Mouse (Mus musculus): ENCODE results near the gene Gstm4. TPM values are rescaled to one million over a fixed set of nuclear protein-coding genes. Genes with fewer than 3 reads are reported as not detected.
"Not testable (repeated sequence)": the region's sequence is repeated elsewhere in the genome, so short reads cannot be mapped to it uniquely, and the experiment has no call there.

The Gstm4 gene
- total and polyA plus RNA-seq, 2 experiments from 2014 or later, result 10.9 to 17.9 TPM

- Histone ChIP-seq H3K27me3 (ENCODE audit: control insufficient read depth, insufficient read depth, low read length) (no peaks in the 10 kb centered on the region), H3K4me1 (ENCODE audit: control insufficient read depth, insufficient read depth) (peaks cover 18% of the 10 kb centered on the region; the same call in 1 of the 2 replicates), H3K4me3 (ENCODE audit: low read depth, low read length) (peak overlapping the region; percentile 48), H3K4me2 (ENCODE audit: low read depth, low read length) (peak overlapping the region; percentile 71), H3K27ac (ENCODE audit: low read depth) (peak overlapping the region; percentile 98), H3K9me3 (replicated peaks; ENCODE audit: control insufficient read depth, low read length) (no peaks in the 10 kb centered on the region), H3K9ac (replicated peaks; ENCODE audit: low read depth, low read length) (peak overlapping the region; percentile 45), H3K36me3 (replicated peaks; ENCODE audit: control insufficient read depth, insufficient read depth, low read length) (no peaks in the 10 kb centered on the region)
- ATAC-seq (ENCODE audit: insufficient read depth, low read depth) (peak; percentile 1; the same call in 1 of the 2 replicates), DNase-seq (ENCODE audit: low spot score) (peak; percentile 43)
- 14% methylated on average over 14 of the region's 14 CpGs for WGBS
- TF ChIP-seq EP300 (IDR thresholded peaks at IDR 0.05; ENCODE audit: low read depth) (no peak), CTCF (IDR thresholded peaks at IDR 0.05; ENCODE audit: low read depth) (no peak)
Observed at GRCm38 (mm10) chr3:108018190-108018820, 26.4 kb downstream of the Gstm4 start.

DNA sequence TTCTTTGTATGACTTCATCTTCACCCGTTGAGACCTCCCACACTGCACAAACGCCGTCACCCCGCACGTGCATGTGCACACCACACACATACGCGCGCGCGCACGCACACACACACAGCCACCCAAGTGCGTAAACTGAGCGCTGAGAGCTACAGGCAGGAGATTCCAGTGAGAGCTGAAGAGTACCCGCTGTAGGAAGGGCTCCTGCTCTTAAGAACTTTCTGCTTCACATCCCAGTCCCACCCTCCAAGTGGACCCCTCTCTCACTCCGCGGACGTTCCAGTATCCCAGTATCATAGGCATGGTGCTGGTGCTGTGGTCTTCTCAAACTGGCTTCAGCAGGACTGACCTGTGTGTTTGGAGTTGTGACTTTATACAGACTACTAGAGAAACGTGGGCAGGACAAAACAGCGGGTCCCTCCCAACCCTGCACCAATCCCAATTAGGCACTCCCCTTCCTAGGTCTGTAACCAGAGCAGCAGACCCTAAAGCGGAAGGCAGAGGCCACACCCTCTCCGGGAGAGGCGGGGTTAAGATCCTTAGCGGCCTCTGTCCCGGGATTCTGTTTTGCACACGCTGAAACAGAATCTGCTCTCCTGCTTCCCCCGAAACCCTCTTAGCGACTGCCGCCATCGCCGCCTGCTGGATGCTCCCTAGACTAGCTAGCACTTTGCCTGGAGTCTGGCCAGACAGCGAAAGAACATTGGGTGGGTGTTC is 27.1 kb downstream of the Gstm4 start, which contains the start of gene Gstm1:
Gene Gstm1, minus strand, starts transcription at position 501 of the 717 bp plus-strand sequence.
- DNase-seq (ENCODE audit: low spot score), result peak; percentile 99
- Histone ChIP-seq H3K4me1 (ENCODE audit: control insufficient read depth, insufficient read depth) (peaks cover 18% of the 10 kb centered on the region; the same call in 1 of the 2 replicates), H3K27me3 (ENCODE audit: control insufficient read depth, insufficient read depth, low read length) (no peaks in the 10 kb centered on the region), H3K4me3 (ENCODE audit: low read depth, low read length) (peak within 1 kb of the TSS; percentile 48), H3K27ac (ENCODE audit: low read depth) (peak within 1 kb of the TSS; percentile 98), H3K4me2 (ENCODE audit: low read depth, low read length) (peak within 1 kb of the TSS; percentile 71), H3K36me3 (replicated peaks; ENCODE audit: control insufficient read depth, insufficient read depth, low read length) (no peaks in the 10 kb centered on the region), H3K9ac (replicated peaks; ENCODE audit: low read depth, low read length) (peak within 1 kb of the TSS; percentile 59), H3K9me3 (replicated peaks; ENCODE audit: control insufficient read depth, low read length) (no peaks in the 10 kb centered on the region)
- TF ChIP-seq CTCF (IDR thresholded peaks at IDR 0.05; ENCODE audit: low read depth), result peak; percentile 96
- 0 out of 2 replicates have a peak, but pooled peaks have one; percentile 23 for TF ChIP-seq EP300 (IDR thresholded peaks at IDR 0.05; ENCODE audit: low read depth)
- under 1% methylated on average over 31 of the region's 31 CpGs for WGBS
- peak; percentile 97 for ATAC-seq (ENCODE audit: insufficient read depth, low read depth)

- not testable (repeated sequence) for ATAC-seq (ENCODE audit: insufficient read depth, low read depth); H3K9me3 ChIP-seq (replicated peaks; ENCODE audit: control insufficient read depth, low read length); H3K4me3 ChIP-seq (ENCODE audit: low read depth, low read length); DNase-seq (ENCODE audit: low spot score); H3K27me3 ChIP-seq (ENCODE audit: control insufficient read depth, insufficient read depth, low read length); H3K27ac ChIP-seq (ENCODE audit: low read depth); H3K36me3 ChIP-seq (replicated peaks; ENCODE audit: control insufficient read depth, insufficient read depth, low read length); H3K9ac ChIP-seq (replicated peaks; ENCODE audit: low read depth, low read length)
- H3K4me2 ChIP-seq (ENCODE audit: low read depth, low read length), result peak overlapping the region; percentile 71
- 86% methylated on average over 5 of the region's 5 CpGs for WGBS
- H3K4me1 ChIP-seq (ENCODE audit: control insufficient read depth, insufficient read depth), result peaks cover 18% of the 10 kb centered on the region; the same call in 1 of the 2 replicates
Observed at GRCm38 (mm10) chr3:108016468-108016867, 28.2 kb downstream of the Gstm4 start.

GRCm38 (mm10) chr3:108014974-108015346 is 29.7 kb downstream of the Gstm4 start:
- H3K4me1 ChIP-seq (ENCODE audit: control insufficient read depth, insufficient read depth), result peaks cover 18% of the 10 kb centered on the region; the same call in 1 of the 2 replicates
- H3K4me2 ChIP-seq (ENCODE audit: low read depth, low read length), result no peak overlapping the region
- no peak overlapping the region for H3K27ac ChIP-seq (ENCODE audit: low read depth)
- DNase-seq (ENCODE audit: low spot score) (no peak), ATAC-seq (ENCODE audit: insufficient read depth, low read depth) (no peak)
- TF ChIP-seq EP300 (IDR thresholded peaks at IDR 0.05; ENCODE audit: low read depth) (no peak), CTCF (IDR thresholded peaks at IDR 0.05; ENCODE audit: low read depth) (no peak)
- no peaks in the 10 kb centered on the region for H3K36me3 ChIP-seq (replicated peaks; ENCODE audit: control insufficient read depth, insufficient read depth, low read length)
- H3K4me3 ChIP-seq (ENCODE audit: low read depth, low read length), result no peak overlapping the region
- no peak overlapping the region for H3K9ac ChIP-seq (replicated peaks; ENCODE audit: low read depth, low read length)
- H3K9me3 ChIP-seq (replicated peaks; ENCODE audit: control insufficient read depth, low read length), result no peaks in the 10 kb centered on the region
- 81% methylated on average over 2 of the region's 2 CpGs for whole genome bisulfite sequencing
- H3K27me3 ChIP-seq (ENCODE audit: control insufficient read depth, insufficient read depth, low read length), result no peaks in the 10 kb centered on the region

DNA sequence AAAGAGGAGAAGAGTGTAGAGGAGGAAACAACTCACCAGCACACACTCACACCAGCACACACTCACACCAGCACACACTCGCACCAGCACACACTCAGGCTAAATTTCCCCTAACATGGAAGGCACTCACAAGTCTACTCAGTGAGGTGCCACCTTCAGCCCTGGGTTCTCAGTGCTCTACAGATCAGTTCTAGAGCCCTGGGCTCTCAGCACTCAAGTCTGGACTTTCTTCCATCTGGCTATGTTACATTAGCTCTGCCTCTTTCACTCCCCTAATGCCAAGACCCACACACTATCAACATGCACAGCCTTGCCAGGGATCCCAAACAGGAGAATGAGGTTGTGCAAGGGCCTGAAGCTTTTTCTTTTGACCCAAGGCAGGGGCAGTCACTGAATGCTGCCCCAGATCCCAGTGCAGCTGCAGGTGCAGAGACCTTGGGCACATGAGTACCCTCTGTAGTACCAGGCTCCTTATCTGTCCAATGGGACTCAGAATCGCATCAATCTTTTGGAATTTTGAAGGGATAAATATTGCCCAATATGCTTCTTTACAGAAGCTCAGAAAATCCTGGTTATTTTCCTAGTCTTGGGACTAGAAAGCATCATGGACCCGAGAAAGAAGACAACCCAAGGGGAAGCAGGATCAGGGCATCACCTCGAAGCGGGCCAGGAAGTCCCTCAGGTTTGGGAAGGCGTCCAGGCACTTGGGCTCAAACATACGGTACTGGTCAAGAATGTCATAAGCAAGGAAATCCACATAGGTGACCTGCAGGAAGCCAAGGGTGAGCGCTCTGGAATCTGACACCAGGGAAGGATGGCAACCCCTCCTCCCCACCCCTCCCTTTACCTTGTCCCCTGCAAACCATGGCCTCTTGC is 30.4 kb downstream of the Gstm4 start:
- no peak overlapping the region for H3K4me2 ChIP-seq (ENCODE audit: low read depth, low read length)
- no peaks in the 10 kb centered on the region for H3K27me3 ChIP-seq (ENCODE audit: control insufficient read depth, insufficient read depth, low read length)
- H3K4me1 ChIP-seq (ENCODE audit: control insufficient read depth, insufficient read depth), result peaks cover 18% of the 10 kb centered on the region; the same call in 1 of the 2 replicates
- TF ChIP-seq EP300 (IDR thresholded peaks at IDR 0.05; ENCODE audit: low read depth), result no peak
- TF ChIP-seq CTCF (IDR thresholded peaks at IDR 0.05; ENCODE audit: low read depth), result no peak
- H3K36me3 ChIP-seq (replicated peaks; ENCODE audit: control insufficient read depth, insufficient read depth, low read length), result no peaks in the 10 kb centered on the region
- no peak overlapping the region for H3K9ac ChIP-seq (replicated peaks; ENCODE audit: low read depth, low read length)
- H3K4me3 ChIP-seq (ENCODE audit: low read depth, low read length), result no peak overlapping the region
- no peak for DNase-seq (ENCODE audit: low spot score)
- WGBS, result 86% methylated on average over 7 of the region's 8 CpGs
- peak overlapping the region; percentile 51 for H3K27ac ChIP-seq (ENCODE audit: low read depth)
- no peaks in the 10 kb centered on the region for H3K9me3 ChIP-seq (replicated peaks; ENCODE audit: control insufficient read depth, low read length)
- no peak for ATAC-seq (ENCODE audit: insufficient read depth, low read depth)
